Mouse (Mus musculus) E14TG2a.4 (cell line): ENCODE measurements around the gene Fam69b.

Experiments
- CTCF ChIP-seq: conservative IDR thresholded peaks from 2 replicates; pipeline ENCODE4 v1.5.1; 2014; ENCODE audit warnings: low read length
- NANOG ChIP-seq: IDR thresholded peaks from 2 replicates; pipeline ENCODE4 v1.6.1; 2014; ENCODE audit warnings: borderline replicate concordance, low read length, mixed read lengths
- POU5F1 ChIP-seq: IDR thresholded peaks from 2 replicates; pipeline ENCODE4 v1.6.1; 2014; ENCODE audit warnings: low read length, borderline replicate concordance

GRCm38 (mm10) chr2:26622984-26623383, 5.3 kb upstream of the Fam69b start:
- no peak for TF ChIP-seq CTCF
- no peak for TF ChIP-seq POU5F1
- no peak for TF ChIP-seq NANOG
